Mouse (Mus musculus) cortical plate, adult 2 months (tissue): ENCODE measurements around the gene Gen1. TPM values are rescaled to one million over a fixed set of nuclear protein-coding genes. Genes with fewer than 3 reads are reported as not detected.
A peak's percentile ranks its signal among the peaks of the same experiment; 100 is the strongest.

Source experiments
- H3K27ac ChIP-seq: fragments of 200-500 bp; 2 replicates; pipeline ENCODE4 v1.5.1; 2012; ENCODE audit warnings: low read length, control low read depth, inconsistent platforms; ENCODE audit not compliant: insufficient read depth
- H3K4me1 ChIP-seq: fragments of 200-500 bp; 2 replicates; pipeline ENCODE4 v1.6.1; 2011; ENCODE audit warnings: low read length; ENCODE audit not compliant: control insufficient read depth, insufficient read depth
- H3K4me3 ChIP-seq: fragments of 200-500 bp; 2 replicates; pipeline ENCODE4 v1.5.1; 2011; ENCODE audit warnings: mild to moderate bottlenecking, low read length, control low read depth; ENCODE audit not compliant: insufficient read depth
- CTCF ChIP-seq: fragments of 200-500 bp; IDR thresholded peaks from 2 replicates; pipeline ENCODE4 v1.5.1; 2011; ENCODE audit warnings: mild to moderate bottlenecking, control low read depth, low read length; ENCODE audit not compliant: insufficient read depth; ENCODE audit errors: extremely low read depth
- POLR2A ChIP-seq: fragments of 200-500 bp; IDR thresholded peaks from 2 replicates; pipeline ENCODE4 v1.6.1; 2011; ENCODE audit warnings: mild to moderate bottlenecking, low read length, control low read depth; ENCODE audit not compliant: insufficient read depth; ENCODE audit errors: extremely low read depth
- polyA plus RNA-seq: library from polyadenylated mRNA; depleted of rRNA; stranded (reverse); fragments of >200 nt; gene quantifications from 2 replicates; pipeline ENCODE4 v1.2.3, GENCODE M21; 2012

The Gen1 gene
- polyA plus RNA-seq, 1 experiment: 0.40 TPM

DNA sequence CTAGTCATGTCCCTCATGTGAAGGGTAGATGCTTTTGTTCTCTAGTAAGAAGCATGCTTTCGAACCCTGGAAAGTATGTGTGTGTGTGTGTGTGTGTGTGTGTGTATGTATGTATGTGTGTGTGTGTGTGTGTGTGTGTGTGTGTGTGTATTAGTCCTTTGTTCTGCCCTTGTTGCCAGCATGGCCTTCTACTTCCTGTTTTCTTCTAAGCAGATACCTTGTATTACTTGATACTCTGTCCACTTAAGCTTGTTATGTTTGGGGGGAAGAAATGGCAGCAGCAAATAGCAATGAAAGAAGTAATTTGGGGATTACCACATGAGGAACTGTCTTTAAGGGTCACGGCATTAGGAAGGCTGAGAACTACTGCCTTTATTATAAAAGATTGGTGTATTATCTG is 11.0 kb upstream of the Gen1 start:
- Histone ChIP-seq H3K4me1 (no peaks in the 10 kb centered on the region), H3K4me3 (no peak overlapping the region), H3K27ac (no peak overlapping the region)
- TF ChIP-seq POLR2A (no peak), CTCF (no peak)

DNA sequence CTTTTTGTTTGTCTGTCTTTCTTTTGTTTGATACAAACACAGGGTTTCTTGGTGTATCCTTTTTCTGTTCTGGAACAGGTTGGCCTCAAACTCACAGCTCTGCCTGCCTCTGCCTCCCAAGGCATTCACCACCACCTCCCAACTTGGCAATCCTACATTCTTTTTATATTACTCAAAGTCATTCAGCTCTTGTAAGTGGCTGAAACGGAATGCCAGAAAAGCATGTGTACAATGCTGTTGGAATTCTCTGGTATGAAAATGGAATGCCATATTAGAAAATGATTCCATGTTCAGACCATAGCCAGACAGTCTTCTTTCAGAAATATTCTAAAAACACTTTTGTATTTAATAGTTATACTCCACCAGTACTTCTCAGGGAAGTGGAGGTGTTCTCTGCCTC is 7.6 kb upstream of the Gen1 start:
- Histone ChIP-seq H3K4me3 (no peak overlapping the region), H3K27ac (no peak overlapping the region), H3K4me1 (no peaks in the 10 kb centered on the region)
- TF ChIP-seq POLR2A (no peak), CTCF (no peak)

GRCm38 (mm10) chr12:11272568-11272967 is 7.0 kb upstream of the Gen1 start:
- TF ChIP-seq CTCF: no peak
- no peak for TF ChIP-seq POLR2A
- H3K4me1 ChIP-seq: peaks cover 2% of the 10 kb centered on the region; the same call in 1 of the 2 replicates
- H3K27ac ChIP-seq: no peak overlapping the region
- H3K4me3 ChIP-seq: no peak overlapping the region

GRCm38 (mm10) chr12:11267030-11267429 is 1.4 kb upstream of the Gen1 start:
- TF ChIP-seq CTCF (no peak), POLR2A (no peak)
- Histone ChIP-seq H3K4me3 (peak overlapping the region; percentile 43), H3K4me1 (peaks cover 2% of the 10 kb centered on the region; the same call in 1 of the 2 replicates), H3K27ac (no peak overlapping the region)

DNA sequence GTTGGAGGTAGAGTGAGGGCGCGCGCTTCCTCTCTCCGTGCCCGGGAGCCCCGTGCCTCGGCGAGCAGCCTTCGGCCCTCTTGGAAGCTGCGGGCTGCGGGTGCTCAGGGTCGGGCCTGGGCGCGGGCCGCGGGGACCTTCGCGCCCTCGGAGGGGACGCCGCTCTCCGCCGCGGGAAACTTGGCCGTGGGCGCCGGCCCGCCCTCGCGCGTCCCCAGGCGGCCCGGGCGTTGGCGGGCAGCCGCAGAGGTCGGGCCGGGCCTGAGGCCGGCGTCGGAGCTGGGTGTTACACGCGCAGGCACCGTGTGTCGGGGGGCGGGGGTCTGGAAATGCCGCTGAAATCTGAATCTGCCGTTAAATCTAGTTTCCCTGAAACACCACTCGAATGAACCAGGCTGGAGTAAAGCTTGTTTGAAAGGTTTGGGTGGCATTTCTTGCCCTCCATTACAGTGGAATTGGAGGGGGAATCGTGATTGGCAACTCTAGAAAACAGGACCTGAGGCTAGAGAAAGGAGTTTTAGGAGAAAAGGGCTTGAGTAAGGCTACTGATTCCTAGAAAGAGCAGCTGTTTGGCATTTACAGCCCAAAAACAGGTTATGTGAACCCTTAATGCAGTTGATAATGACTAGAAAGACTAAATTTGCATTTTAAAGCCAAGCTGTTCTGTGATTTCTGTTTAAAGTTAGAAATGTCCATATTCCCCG is 833 bp upstream of the Gen1 start:
- TF ChIP-seq CTCF (no peak), POLR2A (no peak)
- peak overlapping the region; percentile 43 for H3K4me3 ChIP-seq
- H3K4me1 ChIP-seq: peaks cover 2% of the 10 kb centered on the region; the same call in 1 of the 2 replicates

DNA sequence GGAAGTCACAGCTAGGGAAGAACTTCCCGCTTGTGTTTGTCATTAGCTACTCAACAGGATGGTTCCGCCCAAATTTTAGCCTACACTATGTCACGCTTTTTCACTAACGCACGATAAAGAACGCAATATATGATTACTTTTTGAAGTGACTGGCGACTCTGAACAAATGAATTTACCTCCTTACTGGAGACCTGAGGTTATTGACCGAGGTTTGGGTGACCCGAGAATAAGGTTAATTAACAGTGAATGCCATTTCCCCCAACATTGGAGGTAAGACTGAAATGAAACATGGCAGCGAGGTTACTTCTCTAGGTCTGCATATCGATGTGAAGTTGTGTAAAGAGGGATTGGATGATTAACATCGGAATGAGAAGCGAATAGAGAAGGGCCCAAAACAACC is 706 bp downstream of the Gen1 start:
- no peak overlapping the region for H3K27ac ChIP-seq
- no peak for TF ChIP-seq CTCF
- TF ChIP-seq POLR2A: no peak
- H3K4me3 ChIP-seq: peak overlapping the region; percentile 43; the same call in 1 of the 2 replicates
- H3K4me1 ChIP-seq: peaks cover 2% of the 10 kb centered on the region; the same call in 1 of the 2 replicates

More for the DNA sequence above, 833 bp upstream of the Gen1 start:
- H3K27ac ChIP-seq: peak overlapping the region; percentile 96

DNA sequence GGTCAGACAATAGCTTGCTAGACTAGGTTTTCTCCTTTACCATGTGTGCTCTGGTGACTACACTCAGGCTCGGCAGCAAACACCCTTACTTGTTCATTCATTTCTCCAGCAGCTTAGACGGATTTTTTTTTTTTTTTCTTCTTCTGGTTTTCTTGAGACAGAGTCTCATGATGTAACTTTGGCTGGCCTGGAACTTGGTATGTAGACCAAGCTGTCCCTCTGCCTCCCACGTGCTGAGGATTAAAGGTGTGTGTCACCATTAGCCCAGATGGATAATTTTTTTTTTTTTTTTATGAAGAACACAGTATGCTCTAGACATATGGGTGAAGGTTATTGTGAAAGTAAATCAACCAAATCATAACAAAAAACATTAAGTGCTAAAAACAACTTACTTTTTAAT is 15.3 kb downstream of the Gen1 start:
- no peak for TF ChIP-seq POLR2A
- no peak for TF ChIP-seq CTCF
- Histone ChIP-seq H3K4me3 (no peak overlapping the region), H3K4me1 (no peaks in the 10 kb centered on the region), H3K27ac (no peak overlapping the region)

- TF ChIP-seq POLR2A: no peak
- TF ChIP-seq CTCF: no peak
- Histone ChIP-seq H3K4me1 (no peaks in the 10 kb centered on the region), H3K4me3 (no peak overlapping the region), H3K27ac (no peak overlapping the region)
Observed at GRCm38 (mm10) chr12:11247460-11247859, 18.1 kb downstream of the Gen1 start.

DNA sequence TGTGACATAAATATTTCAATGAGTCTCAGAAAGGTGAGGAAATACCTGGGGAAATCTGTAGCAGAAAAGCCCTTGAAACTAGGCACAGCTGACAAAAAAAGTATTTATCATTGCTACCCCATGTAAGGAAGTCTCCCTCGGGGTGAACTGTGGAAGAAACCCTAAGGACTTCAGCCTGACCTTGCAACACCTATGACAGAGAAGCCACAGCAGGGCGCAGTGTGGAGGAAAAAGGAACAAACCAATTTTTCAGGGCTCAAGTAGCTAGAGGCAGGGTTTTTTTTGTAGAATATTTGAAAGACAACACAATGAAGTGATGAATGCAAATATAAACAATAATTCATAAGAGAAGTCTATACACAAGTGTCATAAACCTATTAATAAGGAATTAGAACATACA is 29.6 kb downstream of the Gen1 start:
- Histone ChIP-seq H3K4me1 (no peaks in the 10 kb centered on the region), H3K27ac (no peak overlapping the region), H3K4me3 (no peak overlapping the region)
- TF ChIP-seq POLR2A (no peak), CTCF (no peak)

DNA sequence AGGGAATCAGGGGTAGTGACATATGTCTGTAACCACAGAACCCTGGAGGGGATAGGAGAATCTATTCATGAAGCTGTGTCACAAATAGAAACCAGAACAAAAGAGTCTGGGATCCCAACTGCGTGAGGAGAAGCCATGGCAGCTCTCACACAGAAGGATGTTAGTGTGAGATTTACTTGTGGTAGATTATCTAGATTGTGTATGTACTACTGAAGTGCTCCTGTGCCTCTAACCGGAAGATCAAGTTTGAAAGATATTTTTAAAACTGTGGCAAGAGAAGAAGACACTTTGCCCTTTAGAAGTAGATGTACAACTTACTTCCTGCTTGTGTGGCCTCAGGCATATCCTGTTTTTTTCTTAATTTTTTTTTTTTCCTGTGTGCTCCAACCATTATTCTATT is 35.3 kb downstream of the Gen1 start:
- TF ChIP-seq CTCF: no peak
- TF ChIP-seq POLR2A: no peak
- no peaks in the 10 kb centered on the region for H3K4me1 ChIP-seq
- no peak overlapping the region for H3K27ac ChIP-seq
- no peak overlapping the region for H3K4me3 ChIP-seq
